34 mouse cellular contexts compared by ENCODE assay signal in genomic region chr9:110797013-110797412, GRCm38 (mm10). TPM values are rescaled to one million over a fixed set of nuclear protein-coding genes. Genes with fewer than 3 reads are reported as not detected.
DNase-seq lines count a peak whose midpoint lies in the region; ATAC-seq and TF ChIP-seq lines count a peak whose summit lies in the region.
"Had no signal": no experiment of that assay in that cellular context is flagged by ENCODE, and none has a peak within 500 bp of the region (broad histone marks: within the 10 kb centered on the region; RNA-seq: fewer than 3 reads in every experiment).

No protein-coding gene starts in this region.

- no peak overlapping the region for H3K4me2 ChIP-seq in liver, postnatal 0 days (ENCODE audit: low read depth, low read length)
- H3K4me2 ChIP-seq in liver, embryonic 11.5 days, result no peak overlapping the region
- H3K4me2 ChIP-seq: embryonic facial prominence, embryonic 12.5 days; heart, embryonic 11.5 days; liver, embryonic 13.5 days; lung, embryonic 14.5 days; neural tube, embryonic 15.5 days; stomach, embryonic 15.5 days had no signal

- no peaks in the 10 kb centered on the region for H3K36me3 ChIP-seq in liver, postnatal 0 days (replicated peaks; ENCODE audit: insufficient read depth, low read length)
- H3K36me3 ChIP-seq in liver, embryonic 11.5 days (ENCODE audit: control insufficient read depth, insufficient read depth, low read length), result no peaks in the 10 kb centered on the region
- no peaks in the 10 kb centered on the region for H3K36me3 ChIP-seq in midbrain, embryonic 10.5 days
- H3K36me3 ChIP-seq: embryonic facial prominence, embryonic 12.5 days; hindbrain, embryonic 10.5 days; liver, embryonic 13.5 days; neural tube, embryonic 15.5 days; stomach, embryonic 15.5 days had no signal

- H3K9ac ChIP-seq in liver, postnatal 0 days (replicated peaks), result no peak overlapping the region
- no peak overlapping the region for H3K9ac ChIP-seq in liver, embryonic 11.5 days (ENCODE audit: low read depth, low read length)
- H3K9ac ChIP-seq: embryonic facial prominence, embryonic 12.5 days; liver, embryonic 13.5 days; lung, embryonic 14.5 days; neural tube, embryonic 15.5 days; stomach, embryonic 15.5 days had no signal

- no peak for TF ChIP-seq CTCF in liver, postnatal 0 days (IDR thresholded peaks at IDR 0.05; ENCODE audit: low read depth)

- H3K4me1 ChIP-seq in liver, postnatal 0 days (ENCODE audit: insufficient read depth), result 0 out of 2 replicates have a peak, but pooled peaks cover 2% of the 10 kb centered on the region
- no peaks in the 10 kb centered on the region for H3K4me1 ChIP-seq in liver, embryonic 11.5 days (replicated peaks; ENCODE audit: control insufficient read depth, insufficient read depth, low read length)
- H3K4me1 ChIP-seq in midbrain, embryonic 10.5 days, result no peaks in the 10 kb centered on the region
- H3K4me1 ChIP-seq: embryonic facial prominence, embryonic 12.5 days; hindbrain, embryonic 10.5 days; liver, embryonic 13.5 days; neural tube, embryonic 15.5 days; stomach, embryonic 15.5 days had no signal

- no peaks in the 10 kb centered on the region for H3K27me3 ChIP-seq in liver, postnatal 0 days (ENCODE audit: insufficient read depth, low read length)
- no peaks in the 10 kb centered on the region for H3K27me3 ChIP-seq in liver, embryonic 11.5 days (replicated peaks; ENCODE audit: control insufficient read depth, insufficient read depth, low read length)
- no peaks in the 10 kb centered on the region for H3K27me3 ChIP-seq in midbrain, embryonic 10.5 days (ENCODE audit: low read depth, poor library complexity, severe bottlenecking)
- H3K27me3 ChIP-seq: embryonic facial prominence, embryonic 12.5 days; liver, embryonic 13.5 days; neural tube, embryonic 15.5 days; stomach, embryonic 15.5 days had no signal

- peak; percentile 30 for DNase-seq in liver, postnatal 0 days
- DNase-seq in liver, embryonic 11.5 days (ENCODE audit: low spot score), result no peak
- DNase-seq in ES-CJ7 (ENCODE audit: low read depth, low spot score) (peak; percentile 80), ZHBTc4 (ENCODE audit: low read depth, low spot score) (peak; percentile 91)
- DNase-seq in gastrocnemius, adult 8-10 months (ENCODE audit: low spot score in 2 of 2), result no peak
- no peak for DNase-seq in midbrain, embryonic 10.5 days (ENCODE audit: low spot score)
- DNase-seq: adrenal gland, adult 2 months; cerebellum, adult 11 months; cerebellum, postnatal 10 days; gastrocnemius, postnatal 36 days; kidney, adult 9 months; kidney, postnatal 14 days; liver, embryonic 13.5 days; lung, embryonic 14.5 days; lung, postnatal 36 days; right cerebral cortex, adult 18-20 months; right cerebral cortex, postnatal 4 days; thymus, adult 2 months; thymus, postnatal 4 days had no signal

- no peaks in the 10 kb centered on the region for H3K9me3 ChIP-seq in liver, postnatal 0 days (ENCODE audit: low read length)
- no peaks in the 10 kb centered on the region for H3K9me3 ChIP-seq in liver, embryonic 11.5 days (ENCODE audit: control insufficient read depth, low read length)
- no peaks in the 10 kb centered on the region for H3K9me3 ChIP-seq in midbrain, embryonic 10.5 days (replicated peaks)
- H3K9me3 ChIP-seq: embryonic facial prominence, embryonic 12.5 days; hindbrain, embryonic 10.5 days; liver, embryonic 13.5 days; neural tube, embryonic 15.5 days; stomach, embryonic 15.5 days had no signal

- ATAC-seq in liver, postnatal 0 days, result no peak
- ATAC-seq in liver, embryonic 11.5 days (replicated peaks; ENCODE audit: low FRiP score), result no peak
- no peak for ATAC-seq in megakaryocyte-erythroid progenitor cell, adult 5-6 weeks (replicated peaks; ENCODE audit: low FRiP score, low TSS enrichment, poor library complexity, severe bottlenecking)
- ATAC-seq: hindbrain, embryonic 16.5 days; intestine, embryonic 16.5 days had no signal

- TF ChIP-seq EP300 in liver, postnatal 0 days (IDR thresholded peaks at IDR 0.05; ENCODE audit: low read depth), result no peak

- WGBS in liver, postnatal 0 days (ENCODE audit: insufficient replicate concordance), result 72% methylated on average over 10 of the region's 10 CpGs
- 66% methylated on average over 10 of the region's 10 CpGs for WGBS in liver, embryonic 11.5 days
- 82% methylated on average over 10 of the region's 10 CpGs for WGBS in midbrain, embryonic 10.5 days

- H3K27ac ChIP-seq in liver, postnatal 0 days (ENCODE audit: low read depth), result no peak overlapping the region
- no peak overlapping the region for H3K27ac ChIP-seq in liver, embryonic 11.5 days (ENCODE audit: low read depth, low read length)
- no peak overlapping the region for H3K27ac ChIP-seq in midbrain, embryonic 10.5 days (replicated peaks)
- H3K27ac ChIP-seq: embryonic facial prominence, embryonic 12.5 days; hindbrain, embryonic 10.5 days; liver, embryonic 13.5 days; neural tube, embryonic 15.5 days; stomach, embryonic 15.5 days had no signal

- H3K4me3 ChIP-seq in liver, postnatal 0 days (ENCODE audit: low read depth, low read length), result no peak overlapping the region
- no peak overlapping the region for H3K4me3 ChIP-seq in liver, embryonic 11.5 days (ENCODE audit: low read depth, low read length)
- no peak overlapping the region for H3K4me3 ChIP-seq in midbrain, embryonic 10.5 days
- H3K4me3 ChIP-seq: embryonic facial prominence, embryonic 12.5 days; hindbrain, embryonic 10.5 days; liver, embryonic 13.5 days; neural tube, embryonic 15.5 days; stomach, embryonic 15.5 days had no signal

RNA-seq across cellular contexts. Expression of gene Prss42, which starts 1.0 kb away (rescaled TPM):
- polyA plus RNA-seq in liver, postnatal 0 days (2015; fragmentation: Nextera tagmentation; extraction: Ambion mirVana), result not detected in 2 replicates
- polyA plus RNA-seq in liver, embryonic 11.5 days (2014; fragmentation: Nextera tagmentation; extraction: Ambion mirVana), result not detected in 2 replicates
- not detected in 2 replicates for total RNA-seq in megakaryocyte-erythroid progenitor cell, adult 5-6 weeks (2014; fragmentation: Nextera tagmentation)
- not detected in 2 replicates for total RNA-seq in megakaryocyte-erythroid progenitor cell, adult 5-6 weeks (2017)
- total RNA-seq in gastrocnemius, adult 8-10 months (2022), result not detected
- polyA plus RNA-seq in midbrain, embryonic 10.5 days (2016; fragmentation: Nextera tagmentation; extraction: Ambion mirVana), result not detected in 2 replicates
- total RNA-seq: adrenal gland, adult 2 months; adrenal gland, postnatal 4 days; gastrocnemius, postnatal 36 days; layer of hippocampus, adult 18-20 months; layer of hippocampus, postnatal 25 days had no signal
- polyA plus RNA-seq: adrenal gland, adult 2 months; C2C12; embryonic facial prominence, embryonic 12.5 days; forebrain, embryonic 11.5 days; heart, embryonic 11.5 days; heart, postnatal 0 days; hindbrain, embryonic 10.5 days; hindbrain, embryonic 16.5 days; intestine, embryonic 16.5 days; limb, embryonic 11.5 days; liver, embryonic 13.5 days; lung, embryonic 14.5 days; neural tube, embryonic 15.5 days; stomach, embryonic 15.5 days; thymus, adult 2 months had no signal

RNA-seq across cellular contexts. Expression of gene Prss44, which starts 16.8 kb away (rescaled TPM):
- not detected in 2 replicates for polyA plus RNA-seq in liver, postnatal 0 days (2015; fragmentation: Nextera tagmentation; extraction: Ambion mirVana)
- not detected in 2 replicates for polyA plus RNA-seq in liver, embryonic 11.5 days (2014; fragmentation: Nextera tagmentation; extraction: Ambion mirVana)
- total RNA-seq in megakaryocyte-erythroid progenitor cell, adult 5-6 weeks (2014; fragmentation: Nextera tagmentation), result not detected in 2 replicates
- not detected in 2 replicates for total RNA-seq in megakaryocyte-erythroid progenitor cell, adult 5-6 weeks (2017)
- total RNA-seq in gastrocnemius, adult 8-10 months (2022), result not detected
- polyA plus RNA-seq in midbrain, embryonic 10.5 days (2016; fragmentation: Nextera tagmentation; extraction: Ambion mirVana), result not detected in 2 replicates
- total RNA-seq: adrenal gland, adult 2 months; adrenal gland, postnatal 4 days; gastrocnemius, postnatal 36 days; layer of hippocampus, adult 18-20 months; layer of hippocampus, postnatal 25 days had no signal
- polyA plus RNA-seq: adrenal gland, adult 2 months; C2C12; embryonic facial prominence, embryonic 12.5 days; forebrain, embryonic 11.5 days; heart, embryonic 11.5 days; heart, postnatal 0 days; hindbrain, embryonic 10.5 days; hindbrain, embryonic 16.5 days; intestine, embryonic 16.5 days; limb, embryonic 11.5 days; liver, embryonic 13.5 days; lung, embryonic 14.5 days; neural tube, embryonic 15.5 days; stomach, embryonic 15.5 days had no signal

RNA-seq across cellular contexts. Expression of gene Prss43, which starts 29.5 kb away (rescaled TPM):
- polyA plus RNA-seq in liver, postnatal 0 days (2015; fragmentation: Nextera tagmentation; extraction: Ambion mirVana), result not detected in 2 replicates
- not detected in 2 replicates for polyA plus RNA-seq in liver, embryonic 11.5 days (2014; fragmentation: Nextera tagmentation; extraction: Ambion mirVana)
- not detected in 2 replicates for total RNA-seq in megakaryocyte-erythroid progenitor cell, adult 5-6 weeks (2014; fragmentation: Nextera tagmentation)
- not detected in 2 replicates for total RNA-seq in megakaryocyte-erythroid progenitor cell, adult 5-6 weeks (2017)
- total RNA-seq in gastrocnemius, adult 8-10 months (2022), result not detected
- not detected in 2 replicates for polyA plus RNA-seq in midbrain, embryonic 10.5 days (2016; fragmentation: Nextera tagmentation; extraction: Ambion mirVana)
- total RNA-seq: adrenal gland, adult 2 months; adrenal gland, postnatal 4 days; gastrocnemius, postnatal 36 days had no signal
- polyA plus RNA-seq: adrenal gland, adult 2 months; C2C12; embryonic facial prominence, embryonic 12.5 days; forebrain, embryonic 11.5 days; heart, embryonic 11.5 days; hindbrain, embryonic 10.5 days; intestine, embryonic 16.5 days; limb, embryonic 11.5 days; liver, embryonic 13.5 days; lung, embryonic 14.5 days; neural tube, embryonic 15.5 days; stomach, embryonic 15.5 days; thymus, adult 2 months had no signal

RNA-seq across cellular contexts. Expression of gene Prss45, which starts 37.4 kb away (rescaled TPM):
- polyA plus RNA-seq in liver, postnatal 0 days (2015; fragmentation: Nextera tagmentation; extraction: Ambion mirVana), result not detected in 2 replicates
- polyA plus RNA-seq in liver, embryonic 11.5 days (2014; fragmentation: Nextera tagmentation; extraction: Ambion mirVana), result not detected in 2 replicates
- not detected in 2 replicates for total RNA-seq in megakaryocyte-erythroid progenitor cell, adult 5-6 weeks (2014; fragmentation: Nextera tagmentation)
- total RNA-seq in megakaryocyte-erythroid progenitor cell, adult 5-6 weeks (2017), result not detected in 2 replicates
- not detected for total RNA-seq in gastrocnemius, adult 8-10 months (2022)
- not detected in 2 replicates for polyA plus RNA-seq in midbrain, embryonic 10.5 days (2016; fragmentation: Nextera tagmentation; extraction: Ambion mirVana)
- total RNA-seq: adrenal gland, adult 2 months; adrenal gland, postnatal 4 days; gastrocnemius, postnatal 36 days had no signal
- polyA plus RNA-seq: adrenal gland, adult 2 months; C2C12; embryonic facial prominence, embryonic 12.5 days; forebrain, embryonic 11.5 days; heart, embryonic 11.5 days; hindbrain, embryonic 10.5 days; intestine, embryonic 16.5 days; limb, embryonic 11.5 days; liver, embryonic 13.5 days; lung, embryonic 14.5 days; neural tube, embryonic 15.5 days; stomach, embryonic 15.5 days; thymus, adult 2 months had no signal

RNA-seq across cellular contexts. Expression of gene Prss46, which starts 47.3 kb away (rescaled TPM):
- polyA plus RNA-seq in liver, postnatal 0 days (2015; fragmentation: Nextera tagmentation; extraction: Ambion mirVana), result not detected in 2 replicates
- polyA plus RNA-seq in liver, embryonic 11.5 days (2014; fragmentation: Nextera tagmentation; extraction: Ambion mirVana), result not detected in 2 replicates
- total RNA-seq in megakaryocyte-erythroid progenitor cell, adult 5-6 weeks (2014; fragmentation: Nextera tagmentation), result not detected in 2 replicates
- not detected in 2 replicates for total RNA-seq in megakaryocyte-erythroid progenitor cell, adult 5-6 weeks (2017)
- not detected for total RNA-seq in gastrocnemius, adult 8-10 months (2022)
- polyA plus RNA-seq in midbrain, embryonic 10.5 days (2016; fragmentation: Nextera tagmentation; extraction: Ambion mirVana), result not detected in 2 replicates
- total RNA-seq: adrenal gland, adult 2 months; adrenal gland, postnatal 4 days; gastrocnemius, postnatal 36 days; layer of hippocampus, adult 18-20 months had no signal
- polyA plus RNA-seq: adrenal gland, adult 2 months; embryonic facial prominence, embryonic 12.5 days; forebrain, embryonic 11.5 days; heart, embryonic 11.5 days; heart, postnatal 0 days; hindbrain, embryonic 10.5 days; hindbrain, embryonic 16.5 days; intestine, embryonic 16.5 days; limb, embryonic 11.5 days; liver, embryonic 13.5 days; lung, embryonic 14.5 days; neural tube, embryonic 15.5 days; stomach, embryonic 15.5 days had no signal

Comparison
In these comparisons a context has a peak if more than half of its experiments do, and no peak if none do; other contexts are left out.
1. DNase-seq: peak in liver, postnatal 0 days (single experiment), ES-CJ7 (single experiment) and ZHBTc4 (single experiment); none in liver, embryonic 11.5 days (single experiment), gastrocnemius, adult 8-10 months (0 of 2) and midbrain, embryonic 10.5 days (single experiment).